Mouse (Mus musculus) E14TG2a.4 (cell line): ENCODE measurements at regions not wholly inside any gene's neighbourhood (a gene's known extent, or its start where the extent isn't known, plus 50 kb on each side); places are given as distances from the start of the nearest gene placed in this dataset.

ENCODE experiments used
- CTCF ChIP-seq: conservative IDR thresholded peaks from 2 replicates; pipeline ENCODE4 v1.5.1; 2014; ENCODE audit warnings: low read length
- NANOG ChIP-seq: IDR thresholded peaks from 2 replicates; pipeline ENCODE4 v1.6.1; 2014; ENCODE audit warnings: borderline replicate concordance, low read length, mixed read lengths
- POU5F1 ChIP-seq: IDR thresholded peaks from 2 replicates; pipeline ENCODE4 v1.6.1; 2014; ENCODE audit warnings: low read length, borderline replicate concordance

DNA sequence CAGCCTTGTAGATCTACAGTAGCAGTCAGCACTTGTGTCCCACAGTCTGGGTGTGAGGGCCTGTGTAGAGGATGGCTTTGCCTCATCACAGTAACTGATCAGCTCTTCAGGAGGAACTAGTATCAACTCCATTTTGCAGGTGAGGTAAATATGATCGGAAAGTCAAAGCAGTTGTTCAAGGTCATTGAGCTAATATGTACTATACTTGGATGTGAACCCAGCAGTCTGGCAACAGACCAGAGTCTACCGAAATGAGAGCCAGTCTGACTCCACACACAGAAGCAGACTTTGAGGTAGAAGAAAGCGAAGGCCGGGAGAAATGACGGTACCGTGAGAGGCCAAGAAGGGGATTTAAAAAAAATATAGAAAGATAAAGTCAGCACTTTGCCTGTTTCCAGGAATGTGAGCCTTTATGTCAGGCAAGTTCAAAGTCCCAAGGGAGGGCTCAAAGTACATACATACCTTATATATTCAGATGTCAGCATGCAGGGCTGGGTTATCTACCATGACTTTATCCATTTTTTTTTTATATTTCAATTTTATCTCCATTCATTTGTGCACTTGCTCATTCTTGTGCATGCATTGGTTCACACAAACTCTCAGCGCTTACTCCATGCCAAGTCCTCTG lies 1297.2 kb downstream of the Synb start:
- no peak for TF ChIP-seq CTCF
- no peak for TF ChIP-seq POU5F1
- no peak for TF ChIP-seq NANOG
